Mouse (Mus musculus): Measurements from ENCODE around the gene Notch2.

GRCm38 (mm10) chr3:98101541-98101940, 88.2 kb downstream of the Notch2 start:
- TF ChIP-seq CTCF (IDR thresholded peaks at IDR 0.05; ENCODE audit: extremely low read depth, insufficient read length, insufficient replicate concordance, low read depth, low read length) (no peak), POLR2A (IDR thresholded peaks at IDR 0.05; ENCODE audit: low read depth, low read length) (no peak)
